Mouse (Mus musculus) layer of hippocampus, postnatal 10 days (tissue): ENCODE measurements around the gene Hist2h4. TPM values are rescaled to one million over a fixed set of nuclear protein-coding genes. Genes with fewer than 3 reads are reported as not detected.
"Not testable (repeated sequence)": the region's sequence is repeated elsewhere in the genome, so short reads cannot be mapped to it uniquely, and the experiment has no call there.

ENCODE experiments used
- DNase-seq, 2 experiments: peaks; one replicate each; pipeline ENCODE4 v3.0.0; 2021; ENCODE audit warnings: low spot score in 2 of 2
- total RNA-seq, 2 experiments: library from RNA; stranded (reverse); gene quantifications; 2 replicates each; pipeline ENCODE4 v1.2.3; 2021

The Hist2h4 gene
- total RNA-seq, 2 experiments from 2014 or later, result 32.6 to 33.2 TPM

- no peak for DNase-seq
Observed at GRCm38 (mm10) chr3:96247356-96248140, 15.6 kb downstream of the Hist2h4 start.

- not testable (repeated sequence) for DNase-seq
Observed at GRCm38 (mm10) chr3:96246427-96246856, 16.7 kb downstream of the Hist2h4 start, which contains the start of gene Hist2h3c1. Gene Hist2h3c1 (plus strand): TSS chr3:96246685.

GRCm38 (mm10) chr3:96246018-96246417, 17.1 kb downstream of the Hist2h4 start:
- not testable (repeated sequence) for DNase-seq

GRCm38 (mm10) chr3:96245003-96245886, 17.9 kb downstream of the Hist2h4 start, which contains the start of gene Hist2h2aa1:
Gene Hist2h2aa1 (plus strand): TSS chr3:96245497.
- peak; percentile 82 to 87 for DNase-seq

GRCm38 (mm10) chr3:96243921-96244572, 19.1 kb downstream of the Hist2h4 start:
- no peak for DNase-seq

GRCm38 (mm10) chr3:96240799-96241197, 22.3 kb downstream of the Hist2h4 start:
- DNase-seq, result no peak

GRCm38 (mm10) chr3:96239949-96240798, 22.9 kb downstream of the Hist2h4 start, which contains the start of gene Hist2h2aa2:
Gene Hist2h2aa2 (minus strand): TSS chr3:96240276.
- peak; percentile 95 to 98 for DNase-seq

- peak; percentile 25 to 38 for DNase-seq
Observed at GRCm38 (mm10) chr3:96238954-96239793, 23.9 kb downstream of the Hist2h4 start, which contains the start of gene Hist2h3c2. Gene Hist2h3c2 (minus strand): TSS chr3:96239127.

- DNase-seq, result no peak
Observed at GRCm38 (mm10) chr3:96237904-96238511, 25.1 kb downstream of the Hist2h4 start.

- DNase-seq, result no peak
Observed at GRCm38 (mm10) chr3:96237335-96237903, 25.7 kb downstream of the Hist2h4 start.

- DNase-seq, result no peak
Observed at GRCm38 (mm10) chr3:96236834-96237334, 26.2 kb downstream of the Hist2h4 start.

GRCm38 (mm10) chr3:96235836-96236235, 27.3 kb downstream of the Hist2h4 start:
- no peak for DNase-seq

GRCm38 (mm10) chr3:96234914-96235313, 28.2 kb downstream of the Hist2h4 start:
- no peak for DNase-seq

GRCm38 (mm10) chr3:96231758-96232120, 31.4 kb downstream of the Hist2h4 start:
- DNase-seq, result no peak

- no peak for DNase-seq
Observed at GRCm38 (mm10) chr3:96230910-96231757, 32.0 kb downstream of the Hist2h4 start.

GRCm38 (mm10) chr3:96230404-96230803, 32.7 kb downstream of the Hist2h4 start:
- no peak for DNase-seq

GRCm38 (mm10) chr3:96228828-96229227, 34.3 kb downstream of the Hist2h4 start:
- no peak for DNase-seq
